Mouse (Mus musculus) ES-E14 (cell line): Measurements from ENCODE around the gene Uri1. TPM values are rescaled to one million over a fixed set of nuclear protein-coding genes. Genes with fewer than 3 reads are reported as not detected.

Source experiments
- DNase-seq: peaks from one replicate; pipeline ENCODE4 v3.0.0-alpha.2; 2013; ENCODE audit warnings: low read depth, low spot score
- H3K27ac ChIP-seq: 2 replicates; pipeline ENCODE4 v1.5.1; 2012; ENCODE audit warnings: low read depth, mild to moderate bottlenecking, low read length, moderate library complexity, mixed read lengths; ENCODE audit not compliant: poor library complexity, insufficient read depth, severe bottlenecking
- H3K36me3 ChIP-seq: 2 replicates; pipeline ENCODE4 v1.6.1; 2012; ENCODE audit warnings: mild to moderate bottlenecking, low read length, moderate library complexity, mixed read lengths; ENCODE audit not compliant: control insufficient read depth, poor library complexity, insufficient read depth, severe bottlenecking
- H3K4me1 ChIP-seq, 2 experiments: fragments of 150-350 bp in 1 of 2; sonication (generic) in 1 of 2; 2 replicates each; pipeline ENCODE4 v1.6.1; 2012; ENCODE audit warnings: low read length in 2 of 2, mild to moderate bottlenecking in 1 of 2, mixed read lengths in 1 of 2; ENCODE audit not compliant: control insufficient read depth in 2 of 2, insufficient read depth in 2 of 2, poor library complexity in 1 of 2
- H3K4me3 ChIP-seq, 2 experiments: fragments of 150-350 bp in 1 of 2; sonication (generic) in 1 of 2; 2 replicates each; pipeline ENCODE4 v1.5.1; 2012; ENCODE audit warnings: low read length in 2 of 2, low read depth in 1 of 2, mild to moderate bottlenecking in 1 of 2, mixed read lengths in 1 of 2; ENCODE audit not compliant: insufficient read depth in 1 of 2, poor library complexity in 1 of 2, severe bottlenecking in 1 of 2
- H3K9ac ChIP-seq: 2 replicates; pipeline ENCODE4 v1.6.1; 2012; ENCODE audit warnings: low read depth, mild to moderate bottlenecking, low read length, mixed read lengths; ENCODE audit not compliant: poor library complexity, insufficient read depth, severe bottlenecking
- H3K9me3 ChIP-seq: fragments of 150-350 bp; sonication (generic); 2 replicates; pipeline ENCODE4 v1.6.1; 2012; ENCODE audit warnings: low read depth, mild to moderate bottlenecking, low read length; ENCODE audit not compliant: control insufficient read depth, insufficient read depth
- CHD2 ChIP-seq: IDR thresholded peaks from 2 replicates; pipeline ENCODE4 v1.6.1; 2014; ENCODE audit warnings: mild to moderate bottlenecking, low read depth, low read length, inconsistent platforms
- HCFC1 ChIP-seq: IDR thresholded peaks from 2 replicates; pipeline ENCODE4 v1.6.1; 2012; ENCODE audit warnings: low read length, inconsistent platforms, borderline replicate concordance; ENCODE audit not compliant: insufficient read depth
- MAFK ChIP-seq: IDR thresholded peaks from 2 replicates; pipeline ENCODE4 v1.6.1; 2014; ENCODE audit warnings: mild to moderate bottlenecking, low read depth, low read length, inconsistent platforms; ENCODE audit not compliant: insufficient read depth
- ZC3H11A ChIP-seq: IDR thresholded peaks from 2 replicates; pipeline ENCODE4 v1.6.1; 2012; ENCODE audit warnings: low read depth, mild to moderate bottlenecking, inconsistent platforms, low read length, borderline replicate concordance
- ZNF384 ChIP-seq: IDR thresholded peaks from 2 replicates; pipeline ENCODE4 v1.6.1; 2012; ENCODE audit warnings: low read depth, low read length, inconsistent platforms
- in situ Hi-C, 2 experiments: fragments of 600-800 bp; cut with MboI; formaldehyde crosslinking; loops; one replicate each; pipeline ENCODE4 v1.15.1; 2025; ENCODE audit warnings: low sequenced_read_pairs in 2 of 2, inconsistent platforms in 1 of 2; ENCODE audit not compliant: unreplicated experiment in 2 of 2
- total RNA-seq: library from RNA; depleted of rRNA; stranded (reverse); fragments of 300-350 nt; gene quantifications from 2 replicates; pipeline ENCODE4 v1.2.3, GENCODE M21; 2012

Gene Uri1
- total RNA-seq, 1 experiment = 68.4 TPM

GRCm38 (mm10) chr7:37933754-37934308 lies 89.5 kb downstream of the Uri1 start:
- in situ Hi-C loops = no loop called here
- Histone ChIP-seq H3K36me3 (peaks cover 6% of the 10 kb centered on the region; the same call in 1 of the 2 replicates), H3K27ac (no peak overlapping the region), H3K9ac (no peak overlapping the region), H3K4me1 (peaks cover 0 to 6% of the 10 kb centered on the region in 2 experiments; a peak in 3 of 4 replicates), H3K4me3 (no peak overlapping the region), H3K9me3 (no peaks in the 10 kb centered on the region)
- no peak for TF ChIP-seq ZC3H11A
- no peak for TF ChIP-seq CHD2
- TF ChIP-seq ZNF384 = no peak
- TF ChIP-seq MAFK = no peak
- no peak for TF ChIP-seq HCFC1
- DNase-seq = peak; percentile 15

GRCm38 (mm10) chr7:37931631-37932030 lies 91.7 kb downstream of the Uri1 start:
- Histone ChIP-seq H3K27ac (no peak overlapping the region), H3K4me1 (peaks cover 0 to 6% of the 10 kb centered on the region in 2 experiments; a peak in 3 of 4 replicates), H3K36me3 (no peaks in the 10 kb centered on the region), H3K9ac (no peak overlapping the region), H3K4me3 (no peak overlapping the region), H3K9me3 (no peaks in the 10 kb centered on the region)
- DNase-seq = no peak
- in situ Hi-C loops = no loop called here
- no peak for TF ChIP-seq ZNF384
- no peak for TF ChIP-seq CHD2
- TF ChIP-seq ZC3H11A = no peak
- no peak for TF ChIP-seq MAFK
- TF ChIP-seq HCFC1 = no peak

- Histone ChIP-seq H3K4me3 (no peak overlapping the region), H3K36me3 (no peaks in the 10 kb centered on the region), H3K9me3 (no peaks in the 10 kb centered on the region), H3K27ac (no peak overlapping the region), H3K9ac (no peak overlapping the region), H3K4me1 (peaks cover 0 to 6% of the 10 kb centered on the region in 2 experiments; a peak in 3 of 4 replicates)
- in situ Hi-C loops = no loop called here
- TF ChIP-seq ZNF384 = no peak
- TF ChIP-seq CHD2 = no peak
- no peak for TF ChIP-seq ZC3H11A
- TF ChIP-seq MAFK = no peak
- no peak for TF ChIP-seq HCFC1
- DNase-seq = no peak
These were observed 93.6 kb downstream of the Uri1 start for GRCm38 (mm10) chr7:37929738-37930137.

- H3K27ac ChIP-seq = no peak overlapping the region
- no peaks in the 10 kb centered on the region for H3K9me3 ChIP-seq
- in situ Hi-C loops = no loop called here
- no peaks in the 10 kb centered on the region for H3K36me3 ChIP-seq
- H3K9ac ChIP-seq = no peak overlapping the region
- TF ChIP-seq ZNF384 (no peak), MAFK (no peak), HCFC1 (no peak), CHD2 (no peak), ZC3H11A (0 out of 2 replicates have a peak, but pooled peaks have one; percentile 14)
- no peak overlapping the region for H3K4me3 ChIP-seq
- H3K4me1 ChIP-seq = no peaks in the 10 kb centered on the region
- peak; percentile 35 for DNase-seq
These were observed 100.4 kb downstream of the Uri1 start for GRCm38 (mm10) chr7:37922999-37923398.

GRCm38 (mm10) chr7:37921681-37922430 lies 101.5 kb downstream of the Uri1 start:
- Histone ChIP-seq H3K9ac (no peak overlapping the region), H3K36me3 (no peaks in the 10 kb centered on the region), H3K27ac (no peak overlapping the region), H3K4me1 (no peaks in the 10 kb centered on the region), H3K4me3 (no peak overlapping the region), H3K9me3 (no peaks in the 10 kb centered on the region)
- no peak for DNase-seq
- in situ Hi-C loops = no loop called here
- TF ChIP-seq CHD2 (no peak), ZC3H11A (no peak), ZNF384 (no peak), MAFK (no peak), HCFC1 (no peak)
